Mouse (Mus musculus): ENCODE results near the gene Vmn1r184.
"Not testable (repeated sequence)": the region's sequence is repeated elsewhere in the genome, so short reads cannot be mapped to it uniquely, and the experiment has no call there.

The Vmn1r184 gene

DNA sequence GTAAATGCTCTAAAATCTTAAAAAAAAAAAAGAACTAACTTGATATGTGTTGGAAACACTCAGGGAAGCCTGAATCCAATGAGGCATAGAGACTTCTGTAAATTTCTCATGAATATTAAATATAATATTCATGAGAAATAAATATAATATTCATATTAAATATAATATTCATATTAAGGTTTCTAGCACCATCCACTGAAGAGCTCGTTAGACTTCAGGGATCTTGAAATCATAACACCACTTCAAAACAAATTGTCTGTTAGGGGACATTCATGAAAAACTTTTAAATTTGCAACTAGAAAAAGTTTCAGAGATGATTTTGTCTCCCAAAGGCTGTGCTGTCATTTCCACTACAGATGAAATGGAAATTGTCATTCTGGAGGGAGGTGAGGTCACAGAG, at the start of gene Vmn1r184:
Gene Vmn1r184, plus strand, starts transcription at position 301 of the 400 bp plus-strand sequence.
- DNase-seq, result not testable (repeated sequence)

DNA sequence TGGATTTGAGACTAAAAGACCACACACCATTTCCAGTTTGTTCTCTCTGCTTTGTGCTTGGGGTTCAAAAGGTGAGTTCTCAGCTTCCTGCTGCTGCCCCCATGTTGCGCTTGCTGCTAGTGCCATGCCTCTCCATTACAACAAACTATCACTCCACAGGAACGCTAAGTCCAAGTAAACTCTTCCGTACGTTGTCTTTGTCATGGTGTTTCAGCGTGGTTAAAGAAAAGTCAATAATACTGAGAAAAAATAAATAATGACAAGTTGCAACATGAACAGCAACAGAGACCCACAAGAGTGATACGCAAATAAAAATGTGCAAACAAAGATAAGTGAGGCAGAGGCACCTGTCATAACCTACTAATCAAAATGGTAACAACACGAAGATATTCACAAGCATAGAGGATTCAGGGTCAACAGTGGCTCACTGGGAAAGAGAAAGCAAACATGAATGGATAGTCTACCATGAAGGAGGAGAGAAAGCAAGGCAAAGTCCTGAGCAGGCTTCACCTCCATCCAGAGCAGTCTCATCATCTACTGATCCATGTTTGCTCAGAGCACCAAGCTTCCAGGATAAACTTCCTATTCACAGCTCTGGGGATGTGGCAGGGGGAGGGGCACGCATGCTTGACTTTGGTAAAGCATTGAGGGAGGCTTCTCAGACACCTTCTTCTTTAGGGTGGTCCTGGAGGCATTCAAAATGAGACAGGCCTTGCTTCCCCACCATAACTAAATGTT, 43.5 kb downstream of the Vmn1r184 start:
- DNase-seq, result not testable (repeated sequence)

DNA sequence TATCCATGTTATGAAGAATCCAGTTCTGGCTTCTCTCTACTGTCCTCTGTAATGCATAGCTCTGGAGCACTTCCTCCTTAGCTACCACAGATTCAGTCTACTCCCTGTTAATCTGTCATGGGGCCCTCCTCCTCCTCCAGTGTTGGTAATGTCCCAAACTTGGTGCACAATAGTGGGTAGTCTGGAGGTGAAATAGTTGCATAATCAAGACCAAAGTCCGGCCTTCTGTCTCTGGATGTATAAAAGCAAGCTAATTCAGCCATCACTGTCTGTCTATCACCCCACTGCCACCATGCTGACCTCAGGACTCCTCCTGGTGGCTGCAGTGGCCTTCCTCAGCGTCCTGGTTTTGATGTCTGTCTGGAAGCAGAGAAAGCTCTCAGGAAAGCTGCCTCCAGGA, 46.8 kb downstream of the Vmn1r184 start, which contains the start of gene Cyp2a4:
Gene Cyp2a4, plus strand, starts transcription at position 244 of the 400 bp plus-strand sequence.
- not testable (repeated sequence) for DNase-seq

DNA sequence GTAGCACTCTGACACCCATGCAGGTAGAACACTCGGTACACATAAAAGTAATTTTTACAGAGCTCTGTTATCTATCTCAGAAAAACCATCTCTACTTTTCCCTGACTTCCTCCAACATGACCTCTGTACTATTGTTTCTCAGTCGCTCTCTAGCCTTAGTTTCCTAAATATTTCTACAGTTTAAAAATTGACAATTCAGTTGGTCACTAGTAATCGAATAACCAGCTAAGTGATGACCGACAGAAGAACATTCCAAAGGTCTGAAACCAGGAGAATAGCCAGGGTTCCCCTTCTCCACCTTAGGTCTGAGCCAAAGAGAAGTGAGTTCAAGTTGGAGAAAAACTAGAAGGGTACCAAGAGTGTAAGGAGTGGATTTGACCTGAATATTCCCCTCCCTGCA, 51.7 kb downstream of the Vmn1r184 start:
- DNase-seq, result not testable (repeated sequence)

DNA sequence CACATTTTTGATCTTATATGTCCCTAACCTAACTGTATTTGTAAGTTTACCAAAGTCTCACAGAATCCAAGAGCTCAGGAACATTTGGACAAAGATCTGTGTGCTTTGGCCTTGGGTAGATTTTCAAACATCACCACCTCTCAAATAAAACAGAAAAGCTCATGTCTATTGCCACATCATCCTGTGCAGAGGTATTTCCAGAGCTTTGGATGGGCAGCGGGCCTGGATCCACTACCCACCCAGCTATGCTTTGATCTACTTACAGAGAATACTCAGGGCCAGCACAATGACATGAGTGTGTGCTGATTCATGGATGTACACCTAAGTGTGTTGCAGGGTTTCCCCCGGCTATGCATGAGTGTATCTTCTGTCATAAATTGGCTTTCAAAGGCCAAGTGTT, 55.1 kb downstream of the Vmn1r184 start:
- not testable (repeated sequence) for DNase-seq

DNA sequence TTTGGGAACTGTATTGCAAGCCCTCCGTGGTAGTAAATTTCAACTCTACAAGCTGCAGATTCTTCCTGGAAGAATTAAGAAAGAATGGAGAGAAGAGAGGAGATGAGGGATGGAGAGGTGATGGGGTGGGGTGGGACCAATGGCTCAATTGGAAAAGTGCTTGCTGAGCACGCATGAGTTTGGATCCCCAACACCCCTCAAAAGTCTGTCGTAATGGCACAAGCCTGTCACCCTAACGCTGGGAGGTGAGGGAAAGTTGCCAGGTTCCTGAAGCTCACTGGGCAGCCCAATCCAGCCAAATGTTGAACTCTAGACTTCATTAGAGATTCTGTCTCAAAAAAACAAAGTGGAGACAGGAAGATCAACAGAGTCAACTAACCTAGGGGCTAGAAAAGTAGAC, 55.7 kb downstream of the Vmn1r184 start:
- not testable (repeated sequence) for DNase-seq
